ENCODE assay signal across 23 mouse cellular contexts in the genomic region with DNA sequence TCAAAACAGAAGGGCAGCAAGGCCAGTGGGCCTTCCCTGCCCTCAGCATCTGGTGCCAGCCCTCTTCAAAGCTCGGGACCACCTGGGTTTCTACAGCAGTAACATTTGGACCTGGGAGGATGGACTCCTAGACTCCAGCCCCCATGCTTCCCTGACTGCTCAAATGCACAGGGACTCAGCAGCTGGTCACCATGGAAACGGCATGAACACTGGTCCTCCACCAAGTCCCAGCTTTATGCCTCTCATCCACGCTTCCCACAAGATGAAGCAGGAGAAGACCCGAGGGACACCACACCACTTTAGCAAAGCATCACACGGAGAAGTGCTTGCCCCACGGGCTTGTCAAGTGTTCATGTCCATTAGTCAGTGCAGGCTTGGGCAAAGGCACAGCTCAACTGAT. TPM values are rescaled to one million over a fixed set of nuclear protein-coding genes. Genes with fewer than 3 reads are reported as not detected.
DNase-seq lines count a peak whose midpoint lies in the region; ATAC-seq and TF ChIP-seq lines count a peak whose summit lies in the region.
"Had no signal": no experiment of that assay in that cellular context is flagged by ENCODE, and none has a peak within 500 bp of the region (broad histone marks: within the 10 kb centered on the region; RNA-seq: fewer than 3 reads in every experiment).

No protein-coding gene starts in this region.

- peak; percentile 27; the same call in 1 of the 2 replicates for ATAC-seq in forebrain, embryonic 12.5 days (ENCODE audit: low FRiP score)
- ATAC-seq in forebrain, embryonic 11.5 days (replicated peaks; ENCODE audit: low FRiP score) = no peak
- no peak for ATAC-seq in midbrain, postnatal 0 days (ENCODE audit: low FRiP score)
- no peak for ATAC-seq in megakaryocyte, adult 5-6 weeks (ENCODE audit: poor library complexity, severe bottlenecking)
- ATAC-seq: forebrain, embryonic 15.5 days; inflammation-experienced regulatory T-cells, adult 6 months had no signal

- no peaks in the 10 kb centered on the region for H3K27me3 ChIP-seq in forebrain, embryonic 12.5 days
- no peaks in the 10 kb centered on the region for H3K27me3 ChIP-seq in forebrain, embryonic 11.5 days (ENCODE audit: control insufficient read depth, insufficient read depth, low read length)
- no peaks in the 10 kb centered on the region for H3K27me3 ChIP-seq in midbrain, postnatal 0 days (ENCODE audit: insufficient read depth, low read length)
- H3K27me3 ChIP-seq: forebrain, embryonic 15.5 days; liver, embryonic 15.5 days; neural tube, embryonic 12.5 days had no signal

- TF ChIP-seq CTCF in midbrain, postnatal 0 days (IDR thresholded peaks at IDR 0.05) = no peak

- H3K4me3 ChIP-seq in forebrain, embryonic 12.5 days (replicated peaks) = no peak overlapping the region
- no peak overlapping the region for H3K4me3 ChIP-seq in forebrain, embryonic 11.5 days (ENCODE audit: low read depth, low read length)
- no peak overlapping the region for H3K4me3 ChIP-seq in midbrain, postnatal 0 days (ENCODE audit: low read depth, low read length)
- H3K4me3 ChIP-seq: forebrain, embryonic 15.5 days; heart, embryonic 12.5 days; layer of hippocampus, adult 2 months; liver, embryonic 15.5 days; neural tube, embryonic 12.5 days had no signal

- H3K27ac ChIP-seq in forebrain, embryonic 12.5 days = no peak overlapping the region
- no peak overlapping the region for H3K27ac ChIP-seq in forebrain, embryonic 11.5 days (ENCODE audit: low read depth, low read length)
- H3K27ac ChIP-seq in midbrain, postnatal 0 days (ENCODE audit: low read depth, low read length) = no peak overlapping the region
- H3K27ac ChIP-seq: forebrain, embryonic 15.5 days; layer of hippocampus, adult 2 months; liver, embryonic 15.5 days; macrophage; neural tube, embryonic 12.5 days; stomach, postnatal 0 days had no signal

- H3K4me2 ChIP-seq in forebrain, embryonic 12.5 days = no peak overlapping the region
- no peak overlapping the region for H3K4me2 ChIP-seq in forebrain, embryonic 11.5 days (ENCODE audit: low read depth, low read length, severe bottlenecking)
- no peak overlapping the region for H3K4me2 ChIP-seq in midbrain, postnatal 0 days (ENCODE audit: low read depth, low read length, poor library complexity, severe bottlenecking)
- H3K4me2 ChIP-seq: forebrain, embryonic 15.5 days; heart, embryonic 12.5 days; liver, embryonic 15.5 days; neural tube, embryonic 12.5 days had no signal

- no peak overlapping the region for H3K9ac ChIP-seq in forebrain, embryonic 12.5 days
- H3K9ac ChIP-seq in forebrain, embryonic 11.5 days (ENCODE audit: low read length) = no peak overlapping the region
- H3K9ac ChIP-seq in midbrain, postnatal 0 days (replicated peaks; ENCODE audit: low read length, poor library complexity, severe bottlenecking) = no peak overlapping the region
- H3K9ac ChIP-seq: forebrain, embryonic 15.5 days; heart, embryonic 12.5 days; liver, embryonic 15.5 days; neural tube, embryonic 12.5 days had no signal

- no peak for DNase-seq in forebrain, embryonic 11.5 days (ENCODE audit: low spot score)
- DNase-seq in layer of hippocampus, adult 9-11 months = peak; percentile 42
- no peak for DNase-seq in layer of hippocampus, postnatal 25 days (ENCODE audit: extremely low spot score in 1 of 2, low spot score in 1 of 2)
- DNase-seq in brain, adult 2 months (ENCODE audit: low read depth, low spot score) = peak; percentile 81
- peak; percentile 69 for DNase-seq in midbrain, postnatal 0 days (ENCODE audit: low spot score)
- DNase-seq in gastrocnemius, postnatal 14 days = no peak
- DNase-seq: cerebellum, adult 18-20 months; cerebellum, postnatal 25 days; heart, postnatal 14 days; kidney, adult 2 months; kidney, postnatal 14 days; thymus, postnatal 14 days had no signal

- H3K36me3 ChIP-seq in forebrain, embryonic 12.5 days (replicated peaks) = no peaks in the 10 kb centered on the region
- no peaks in the 10 kb centered on the region for H3K36me3 ChIP-seq in forebrain, embryonic 11.5 days (ENCODE audit: control insufficient read depth, insufficient read depth, low read length)
- peaks cover 6% of the 10 kb centered on the region; the same call in 1 of the 2 replicates for H3K36me3 ChIP-seq in midbrain, postnatal 0 days (ENCODE audit: insufficient read depth, low read length)
- H3K36me3 ChIP-seq: forebrain, embryonic 15.5 days; G1E; heart, embryonic 12.5 days; liver, embryonic 15.5 days had no signal

- WGBS in forebrain, embryonic 12.5 days = 63% methylated on average over 6 of the region's 6 CpGs
- 72% methylated on average over 6 of the region's 6 CpGs for WGBS in forebrain, embryonic 11.5 days
- 40% methylated on average over 6 of the region's 6 CpGs for WGBS in midbrain, postnatal 0 days

- H3K9me3 ChIP-seq in forebrain, embryonic 12.5 days = no peaks in the 10 kb centered on the region
- H3K9me3 ChIP-seq in forebrain, embryonic 11.5 days (ENCODE audit: control insufficient read depth, low read length) = no peaks in the 10 kb centered on the region
- no peaks in the 10 kb centered on the region for H3K9me3 ChIP-seq in midbrain, postnatal 0 days (ENCODE audit: low read length)
- H3K9me3 ChIP-seq: forebrain, embryonic 15.5 days; heart, embryonic 12.5 days; liver, embryonic 15.5 days; neural tube, embryonic 12.5 days had no signal

- intact Hi-C loops in gastrocnemius, postnatal 14 days (cut with DNase I; ENCODE audit: low total_unique reads) = no loop called here

- peaks cover 5% of the 10 kb centered on the region; the same call in 1 of the 2 replicates for H3K4me1 ChIP-seq in forebrain, embryonic 12.5 days
- no peaks in the 10 kb centered on the region; the same call in 1 of the 2 replicates for H3K4me1 ChIP-seq in forebrain, embryonic 11.5 days (replicated peaks; ENCODE audit: control insufficient read depth, insufficient read depth, low read length)
- peaks cover 7% of the 10 kb centered on the region for H3K4me1 ChIP-seq in midbrain, postnatal 0 days (ENCODE audit: insufficient read depth, low read length)
- H3K4me1 ChIP-seq: forebrain, embryonic 15.5 days had no signal

RNA-seq across cellular contexts. Expression of gene Pde9a, which starts 43.8 kb away (rescaled TPM):
- polyA plus RNA-seq in forebrain, embryonic 12.5 days (2016; fragmentation: Nextera tagmentation; extraction: Ambion mirVana) = 34.7 and 36.7 TPM in 2 replicates
- polyA plus RNA-seq in forebrain, embryonic 11.5 days (2014; fragmentation: Nextera tagmentation; extraction: Ambion mirVana) = 30.4 and 33.7 TPM in 2 replicates
- 10 to 100 TPM; 24.9 to 30.7 TPM for total RNA-seq in layer of hippocampus, postnatal 25 days (2021)
- total RNA-seq in midbrain, postnatal 0 days (2014; rRNA removed) = 27.3 and 40.2 TPM in 2 replicates
- polyA plus RNA-seq in midbrain, postnatal 0 days (2015; fragmentation: Nextera tagmentation; extraction: Ambion mirVana) = 32.2 and 36.4 TPM in 2 replicates
- total RNA-seq in gastrocnemius, postnatal 14 days (2021) = 1 to 10 TPM; 4.5 to 6.5 TPM
- not detected in 2 replicates for total RNA-seq in megakaryocyte, adult 5-6 weeks (2015)
- total RNA-seq in megakaryocyte, adult 5-6 weeks (2017) = 0.29 TPM in 1 of 2 replicates, not detected in the other
- polyA plus RNA-seq: G1E; inflammation-experienced regulatory T-cells, adult 6 months; macrophage had no signal

RNA-seq across cellular contexts. Expression of gene Slc37a1, which starts 55.6 kb away (rescaled TPM):
- polyA plus RNA-seq in forebrain, embryonic 12.5 days (2016; fragmentation: Nextera tagmentation; extraction: Ambion mirVana) = 9.4 and 10.7 TPM in 2 replicates
- 5.8 and 6.0 TPM in 2 replicates for polyA plus RNA-seq in forebrain, embryonic 11.5 days (2014; fragmentation: Nextera tagmentation; extraction: Ambion mirVana)
- total RNA-seq in layer of hippocampus, postnatal 25 days (2021) = 1 to 10 TPM; 5.5 to 8.0 TPM
- total RNA-seq in midbrain, postnatal 0 days (2014; rRNA removed) = 11.0 and 12.7 TPM in 2 replicates
- 6.9 and 7.6 TPM in 2 replicates for polyA plus RNA-seq in midbrain, postnatal 0 days (2015; fragmentation: Nextera tagmentation; extraction: Ambion mirVana)
- 1 to 10 TPM; 2.5 to 2.7 TPM for total RNA-seq in gastrocnemius, postnatal 14 days (2021)
- total RNA-seq in megakaryocyte, adult 5-6 weeks (2015) = 6.3 and 8.1 TPM in 2 replicates
- 3.9 and 10.6 TPM in 2 replicates for total RNA-seq in megakaryocyte, adult 5-6 weeks (2017)
- polyA plus RNA-seq: G1E had no signal

Comparison
In these comparisons a context has a peak if more than half of its experiments do, and no peak if none do; other contexts are left out.
1. DNase-seq: peak in layer of hippocampus, adult 9-11 months (single experiment), brain, adult 2 months (single experiment) and midbrain, postnatal 0 days (single experiment); none in forebrain, embryonic 11.5 days (single experiment), layer of hippocampus, postnatal 25 days (0 of 2) and gastrocnemius, postnatal 14 days (single experiment).
2. RNA of gene Pde9a, which starts 43.8 kb away (total RNA-seq): 27.3 to 40.2 TPM in midbrain, postnatal 0 days, 24.9 to 30.7 TPM in layer of hippocampus, postnatal 25 days and 4.5 to 6.5 TPM in gastrocnemius, postnatal 14 days; 0.29 TPM in megakaryocyte, adult 5-6 weeks; every median in the first group is over 4 times any median in the second.